Mouse (Mus musculus): ENCODE measurements around the gene Fcgrt. TPM values are rescaled to one million over a fixed set of nuclear protein-coding genes. Genes with fewer than 3 reads are reported as not detected.
A peak's percentile ranks its signal among the peaks of the same experiment; 100 is the strongest.

Fcgrt gene
- polyA plus RNA-seq, 1 experiment = 144 TPM

DNA sequence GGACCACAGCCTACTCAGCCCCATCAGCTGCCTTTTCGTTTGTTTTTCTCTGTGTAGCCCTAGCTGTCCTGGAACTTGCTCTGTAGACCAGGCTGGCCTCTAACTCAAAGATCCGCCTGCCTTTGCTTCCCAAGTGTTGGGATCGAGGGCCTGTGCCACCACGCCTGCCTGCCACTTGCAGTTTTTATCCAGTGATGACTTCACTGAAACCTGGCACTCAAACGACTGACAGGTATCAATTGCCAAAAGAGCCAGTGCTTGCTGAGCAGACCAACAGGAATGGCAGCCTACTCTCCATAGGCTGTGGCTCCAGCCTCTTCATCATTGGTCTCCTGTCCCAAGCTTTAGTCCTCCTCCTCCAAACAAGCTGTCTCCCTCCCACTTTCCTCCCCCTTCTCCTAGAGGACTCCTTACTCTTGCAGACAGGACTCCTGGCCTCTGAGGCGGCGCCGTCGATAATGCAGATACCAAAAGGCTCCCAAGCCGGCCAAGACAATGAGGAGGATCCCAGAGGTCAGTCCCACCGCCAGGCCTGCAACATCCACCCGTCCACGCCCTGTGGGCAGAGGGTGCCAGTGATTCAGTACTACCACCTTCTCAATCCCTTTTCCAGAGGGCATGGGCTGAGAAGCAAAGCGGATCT lies 47.2 kb downstream of the Fcgrt start:
- DNase-seq (ENCODE audit: low spot score) = no peak

DNA sequence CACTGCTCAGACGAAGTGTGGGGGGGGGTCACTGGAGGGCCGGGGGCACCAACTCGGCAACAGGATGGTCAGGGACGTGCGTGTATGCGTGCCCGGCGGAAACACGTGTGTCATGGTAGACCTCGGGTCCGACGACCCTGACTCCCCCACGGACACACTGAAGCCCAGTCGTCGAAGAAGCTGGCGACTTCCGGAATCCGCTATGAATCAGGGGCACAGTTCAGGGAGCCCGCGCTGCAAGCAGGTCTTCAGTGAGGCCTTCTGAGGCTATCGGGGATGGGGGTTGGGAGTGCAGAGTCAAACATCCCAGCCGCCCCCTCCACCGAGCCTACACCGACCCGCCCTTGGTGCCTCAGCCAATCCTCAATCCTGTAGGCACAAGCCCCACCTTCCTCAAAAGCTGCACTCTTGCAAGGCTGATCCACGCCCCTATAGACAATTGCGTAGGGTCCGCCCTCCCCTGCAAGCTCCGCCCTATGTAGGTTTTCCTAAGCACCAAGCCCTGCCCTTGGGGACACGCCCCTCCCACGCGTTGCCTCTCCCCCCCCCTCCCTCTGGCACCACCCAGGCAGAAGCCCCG lies 49.6 kb downstream of the Fcgrt start:
- DNase-seq (ENCODE audit: low spot score) = peak; percentile 75

DNA sequence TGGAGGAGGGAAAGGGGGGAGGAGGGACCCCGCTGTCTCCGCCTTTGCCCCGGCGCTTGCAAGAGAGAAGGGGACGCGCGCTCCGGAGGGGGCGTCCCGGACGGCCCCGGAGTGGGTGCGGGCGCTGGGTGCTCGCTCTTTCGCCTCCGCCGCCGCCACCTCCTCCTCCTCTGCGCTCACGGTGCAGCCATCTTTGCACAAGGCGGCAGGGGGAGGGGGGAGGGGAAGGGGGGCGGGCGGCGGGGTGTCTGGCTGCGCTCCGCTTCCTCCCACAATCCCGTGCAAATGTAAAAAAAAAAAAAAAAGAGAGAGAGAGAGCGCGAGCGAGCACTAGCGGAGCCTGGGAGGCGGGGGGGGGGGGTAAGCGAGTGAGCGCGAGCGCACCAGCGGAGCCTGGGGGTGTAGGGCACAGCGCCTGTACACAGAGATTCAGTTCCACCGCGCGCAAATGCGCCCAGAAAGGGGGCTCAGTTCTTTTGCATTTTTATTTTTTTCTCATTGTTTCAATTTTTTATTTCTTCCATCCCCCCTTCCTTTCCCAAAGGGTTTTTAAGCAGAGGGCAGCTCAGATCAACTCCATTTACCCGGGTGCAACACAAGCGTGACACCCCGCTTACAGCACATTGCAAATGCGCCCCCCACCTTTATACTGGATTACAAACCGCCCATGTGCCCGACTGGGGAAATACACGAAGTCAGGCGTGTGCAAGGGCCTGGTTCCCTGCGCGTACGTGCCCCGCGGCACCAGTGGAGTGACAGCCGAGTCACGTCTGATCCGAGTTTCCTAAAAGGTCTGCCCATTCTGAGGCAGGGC lies 50.3 kb downstream of the Fcgrt start:
- DNase-seq (ENCODE audit: low spot score) = peak; percentile 77

DNA sequence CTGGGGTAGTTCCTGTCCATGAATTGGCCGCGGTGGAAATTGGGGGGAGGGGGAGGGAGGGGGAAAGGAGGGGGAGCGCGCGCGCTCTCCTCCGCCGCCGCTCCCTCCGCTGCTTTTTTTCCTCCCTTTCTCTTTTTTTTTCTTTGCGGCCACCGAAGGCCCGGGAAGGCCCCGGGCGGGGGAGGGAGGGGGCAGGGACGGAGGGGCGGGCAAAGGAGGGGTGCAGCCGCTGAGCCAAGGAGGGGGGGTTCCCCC lies 50.9 kb downstream of the Fcgrt start, which contains the start of gene Prr12:
Gene Prr12 (minus strand): TSS at position 20 of the 255 bp plus-strand sequence.
- no peak for DNase-seq (ENCODE audit: low spot score)

DNA sequence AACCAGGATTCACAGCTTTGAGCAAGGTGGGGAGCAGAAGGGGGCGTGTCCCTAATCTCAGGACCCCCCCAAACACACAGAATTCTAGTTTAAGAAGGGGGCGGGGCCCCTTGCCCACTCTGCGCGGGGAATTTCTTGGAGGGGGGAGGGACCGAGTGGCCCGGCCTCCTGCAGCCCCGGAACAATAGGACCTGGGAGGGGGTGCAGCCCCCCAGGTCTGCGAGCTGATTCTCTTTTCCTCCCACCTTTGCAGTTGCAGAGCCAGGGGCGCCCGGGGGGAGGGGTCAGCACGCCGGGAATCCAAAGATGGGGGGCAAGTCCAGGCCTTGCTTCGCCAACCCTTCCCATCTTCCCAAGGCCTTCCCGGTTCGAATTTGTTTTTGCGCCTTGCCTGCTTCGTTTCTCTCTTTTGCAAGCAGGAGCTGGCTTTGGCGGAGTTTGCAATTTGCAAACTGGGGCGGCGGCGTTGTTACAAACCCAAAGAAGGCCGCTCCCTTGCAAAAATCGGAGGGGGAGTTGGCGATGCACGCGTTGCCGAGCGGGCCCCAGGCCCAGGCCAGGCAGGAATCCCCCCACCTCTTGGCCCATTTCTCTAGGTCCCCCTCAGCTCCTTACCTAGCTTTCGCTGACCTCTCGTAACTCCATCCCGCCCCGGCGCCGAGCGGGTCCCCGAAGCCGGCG lies 51.3 kb downstream of the Fcgrt start:
- peak; percentile 52 for DNase-seq (ENCODE audit: low spot score)

DNA sequence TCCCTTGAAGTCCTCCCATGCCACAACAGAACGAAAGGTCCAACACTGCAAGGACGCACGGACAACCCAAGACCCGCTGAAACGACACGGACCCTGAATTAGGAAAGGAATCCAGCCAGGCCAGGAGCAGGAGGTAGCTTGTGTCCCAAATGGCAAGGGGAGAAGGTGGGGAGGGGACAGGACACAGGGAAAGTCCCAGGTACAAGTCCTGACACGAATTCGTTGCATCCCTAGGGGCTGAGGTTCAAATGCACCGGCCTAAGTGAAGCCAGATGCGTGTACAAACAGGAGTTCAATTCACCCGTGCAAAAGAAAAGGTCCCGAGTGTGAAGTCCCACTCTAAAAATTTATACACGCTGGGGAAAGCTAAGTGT lies 52.1 kb downstream of the Fcgrt start:
- no peak for DNase-seq (ENCODE audit: low spot score)

DNA sequence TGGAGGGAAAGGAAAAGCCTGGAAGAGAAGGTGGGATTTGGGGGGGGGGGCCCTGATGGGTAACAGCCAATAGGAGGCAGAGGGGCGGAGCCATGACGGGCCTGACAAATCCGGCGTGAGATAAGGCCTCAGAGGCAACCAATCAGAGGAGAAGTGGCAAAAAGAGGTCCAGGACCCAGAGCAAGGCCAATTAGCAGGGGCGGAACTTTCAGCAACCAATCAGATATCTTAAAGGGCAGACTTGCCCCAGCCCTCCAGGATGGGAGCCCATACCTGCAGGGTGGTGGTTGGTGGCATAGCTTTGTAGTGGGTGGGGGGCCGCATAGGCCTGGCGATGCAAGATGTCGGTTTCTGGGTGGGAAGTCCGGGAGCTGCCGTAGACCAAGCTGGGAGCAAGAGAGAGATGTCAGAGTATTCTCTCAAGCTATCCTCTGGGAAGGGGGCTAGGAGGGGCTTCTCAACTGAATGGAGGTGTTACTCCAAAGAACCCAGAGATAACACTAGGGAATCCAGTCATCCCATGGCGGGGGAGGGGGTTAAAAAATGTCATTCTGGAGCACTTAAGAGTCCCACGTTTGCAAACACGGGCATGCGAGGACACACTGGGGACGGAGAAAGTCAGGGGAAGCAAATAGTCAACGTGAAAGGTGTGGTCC lies 52.6 kb downstream of the Fcgrt start:
- DNase-seq (ENCODE audit: low spot score) = no peak

DNA sequence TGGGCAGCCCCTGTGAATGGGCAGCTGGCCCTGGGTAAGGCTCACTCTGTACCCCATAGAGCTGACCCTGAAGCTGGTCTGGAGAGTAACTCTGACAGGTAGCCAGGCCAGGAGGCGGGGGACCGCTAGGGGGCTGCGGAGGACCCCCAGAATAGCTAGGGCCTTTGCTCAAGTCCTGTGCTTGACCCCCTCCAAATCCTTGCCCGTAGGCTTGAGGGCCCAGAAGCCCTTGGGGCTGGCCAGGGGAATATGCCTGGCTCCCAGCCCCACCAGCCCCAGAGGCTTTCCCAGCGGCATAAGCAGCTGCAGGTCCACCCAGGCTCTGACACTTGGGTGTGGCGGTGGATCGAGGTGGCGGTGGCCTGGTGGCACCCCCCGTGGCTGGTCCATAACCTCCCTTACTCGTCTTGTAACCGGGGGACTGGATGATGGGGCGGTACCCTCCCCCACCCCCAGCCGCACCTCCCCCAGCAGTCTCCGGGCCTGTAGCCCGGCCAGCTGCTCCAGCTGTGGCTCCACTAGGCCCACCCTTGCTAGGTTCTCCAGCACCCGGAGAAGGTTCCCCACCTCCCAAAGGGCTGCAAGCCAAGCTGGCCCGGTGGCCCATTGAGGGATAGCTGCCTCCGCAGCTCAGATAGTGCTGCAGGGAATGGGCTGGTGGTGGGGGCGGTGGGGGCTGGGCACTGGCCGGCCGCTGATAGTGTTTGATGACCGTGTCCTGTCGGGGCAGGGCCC lies 54.6 kb downstream of the Fcgrt start:
- DNase-seq (ENCODE audit: low spot score) = no peak

DNA sequence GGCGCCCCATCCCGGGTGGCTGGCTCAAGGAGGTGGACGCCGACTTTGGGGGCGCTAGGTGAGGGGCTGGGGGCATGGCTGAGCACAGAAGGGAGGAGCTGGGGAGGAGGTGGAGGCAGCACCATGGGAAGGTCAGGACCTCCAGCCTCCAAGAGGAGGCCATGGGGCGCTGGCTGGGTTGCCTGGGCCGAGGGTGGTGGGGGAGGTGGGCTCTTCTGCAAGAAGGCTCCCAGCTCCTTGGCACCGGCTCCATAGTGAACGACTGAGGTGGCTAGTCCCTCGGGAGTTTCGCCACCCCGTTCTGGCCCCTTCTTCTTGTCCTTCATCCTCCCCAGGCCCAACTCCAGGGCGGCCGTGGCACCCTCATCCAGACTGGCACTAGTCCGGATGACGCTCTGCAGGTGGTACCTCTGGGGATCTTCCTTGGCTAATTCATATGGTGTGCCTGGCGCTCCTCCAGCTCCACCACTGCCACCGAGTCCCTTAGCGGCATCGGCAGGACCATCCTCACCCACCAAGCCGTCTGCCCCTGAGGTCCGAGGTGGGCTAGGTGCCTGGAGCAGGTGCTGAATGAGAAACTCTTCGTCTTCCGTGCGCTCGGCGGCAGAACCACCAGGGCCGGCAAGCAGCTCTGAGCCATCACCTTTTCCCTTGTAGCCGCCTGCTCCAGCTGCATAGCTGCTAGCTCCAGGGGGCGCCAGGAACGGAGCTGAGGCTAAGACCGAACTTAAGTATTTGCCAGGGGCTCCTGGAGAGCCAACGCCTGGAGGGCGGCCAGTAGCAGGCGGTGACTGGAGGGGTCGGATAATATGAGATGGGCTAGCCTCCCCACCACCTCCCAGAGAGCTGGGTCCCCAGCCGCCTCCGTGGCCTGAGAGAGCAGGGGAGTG lies 55.4 kb downstream of the Fcgrt start:
- DNase-seq (ENCODE audit: low spot score) = no peak

DNA sequence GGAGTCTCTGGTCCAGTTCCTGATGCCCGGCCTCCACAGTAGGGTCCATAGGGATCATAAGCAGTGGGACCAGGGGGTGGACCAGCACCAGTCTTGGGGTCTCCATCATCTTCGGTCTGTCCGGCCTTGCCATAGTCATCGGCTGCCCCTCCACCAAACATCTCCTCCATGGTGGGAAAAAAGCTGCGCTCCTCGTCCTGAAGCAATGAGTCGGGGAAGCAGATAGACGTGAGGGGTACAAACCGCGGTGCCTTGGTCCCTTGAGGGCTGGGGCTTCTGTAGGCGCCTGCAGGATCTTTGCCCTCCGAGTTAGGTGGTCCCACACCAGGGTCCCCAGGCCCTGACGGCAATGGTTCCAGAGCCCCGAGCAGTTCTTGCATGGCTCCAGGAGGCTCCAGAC lies 56.2 kb downstream of the Fcgrt start:
- no peak for DNase-seq (ENCODE audit: low spot score)

DNA sequence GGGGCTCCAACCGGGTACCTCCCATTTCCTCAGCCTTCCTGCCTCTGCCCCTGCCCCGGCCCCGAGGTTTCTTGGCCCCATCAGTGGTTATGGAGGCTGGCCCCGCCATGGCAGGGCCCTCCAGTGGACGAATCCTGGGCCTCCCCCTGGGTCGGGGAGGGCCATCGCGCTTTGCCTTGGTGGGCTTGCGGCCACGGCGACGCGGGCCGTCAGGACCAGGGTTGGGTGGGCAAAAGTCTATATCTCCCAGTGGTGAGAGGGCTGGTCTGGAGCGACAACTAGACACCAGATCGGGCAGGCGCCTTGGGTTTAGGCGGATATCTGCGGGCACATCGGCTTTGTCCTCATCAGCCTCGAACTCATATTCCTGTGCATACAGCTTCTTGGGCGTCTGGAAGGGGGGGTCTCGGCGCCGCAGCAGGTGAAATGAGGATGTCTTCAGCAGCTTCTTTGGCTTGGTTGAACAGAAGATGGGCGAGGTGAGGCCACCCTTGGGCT lies 56.7 kb downstream of the Fcgrt start:
- DNase-seq (ENCODE audit: low spot score) = no peak

DNA sequence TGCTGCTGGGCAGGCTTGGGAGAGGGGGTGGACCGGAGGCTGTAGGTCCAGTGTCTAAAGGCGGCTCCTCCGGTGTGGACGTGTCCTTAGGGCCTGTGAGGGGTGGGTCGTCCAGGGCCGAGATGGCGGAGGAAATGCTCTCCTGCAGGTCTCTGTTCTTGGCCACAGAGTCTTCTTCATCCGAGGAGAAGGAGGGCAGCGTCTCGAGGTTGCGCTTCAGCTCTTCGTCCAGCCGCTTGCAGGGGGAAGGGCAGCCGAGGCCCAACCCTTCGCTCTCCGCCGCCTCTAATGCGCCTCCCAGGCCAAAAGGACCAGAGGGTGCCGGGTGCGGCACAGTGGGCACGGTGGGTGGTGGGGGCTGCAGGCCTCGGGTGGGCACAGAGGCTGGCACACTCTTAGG lies 57.9 kb downstream of the Fcgrt start:
- DNase-seq (ENCODE audit: low spot score) = no peak

DNA sequence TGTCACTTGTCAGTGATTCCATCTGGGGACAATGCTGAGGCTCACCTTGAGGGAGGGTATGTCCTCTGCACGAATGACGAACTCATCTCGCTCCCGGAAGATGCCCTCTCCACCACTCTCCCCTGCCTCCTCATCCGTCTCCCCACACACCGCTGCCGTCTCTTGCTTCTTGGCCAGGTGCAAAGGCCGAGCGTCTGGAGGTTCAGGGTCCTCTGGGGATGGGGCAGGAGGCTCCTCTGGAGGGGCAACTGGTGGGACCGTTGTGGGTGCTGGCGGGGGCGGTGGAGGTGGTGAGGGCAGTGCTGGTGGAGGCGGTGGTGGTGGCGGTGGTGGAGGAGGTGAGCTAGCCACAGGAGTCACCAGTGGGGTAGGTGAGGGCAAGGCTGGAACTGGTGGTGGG lies 60.3 kb downstream of the Fcgrt start:
- DNase-seq (ENCODE audit: low spot score) = no peak

Other genes starting within 250 kb of the Fcgrt start
- 23.4 and 24.1 TPM in 2 replicates for gene Pnkp, start 246.7 kb downstream of the Fcgrt start, polyA plus RNA-seq (2012; rRNA removed)
- gene Ptov1, start 234.1 kb downstream of the Fcgrt start, polyA plus RNA-seq (2012; rRNA removed) = 176 and 195 TPM in 2 replicates
- 57.8 and 66.1 TPM in 2 replicates for gene Med25, start 211.1 kb downstream of the Fcgrt start, polyA plus RNA-seq (2012; rRNA removed)
- 47.7 and 53.9 TPM in 2 replicates for gene Fuz, start 207.8 kb downstream of the Fcgrt start, polyA plus RNA-seq (2012; rRNA removed)
- gene Ap2a1, start 174.4 kb downstream of the Fcgrt start, polyA plus RNA-seq (2012; rRNA removed) = 74.2 and 77.7 TPM in 2 replicates
- gene Tsks, start 160.6 kb downstream of the Fcgrt start, polyA plus RNA-seq (2012; rRNA removed) = 0.03 and 0.08 TPM in 2 replicates
- 26.1 and 26.8 TPM in 2 replicates for gene Cpt1c, start 129.0 kb downstream of the Fcgrt start, polyA plus RNA-seq (2012; rRNA removed)
- gene Prmt1, start 117.3 kb downstream of the Fcgrt start, polyA plus RNA-seq (2012; rRNA removed) = 183 and 244 TPM in 2 replicates
- gene Irf3, start 106.2 kb downstream of the Fcgrt start, polyA plus RNA-seq (2012; rRNA removed) = 133 and 171 TPM in 2 replicates
- 28.6 and 34.8 TPM in 2 replicates for gene Bcl2l12, start 105.1 kb downstream of the Fcgrt start, polyA plus RNA-seq (2012; rRNA removed)
- 58.4 and 63.5 TPM in 2 replicates for gene Scaf1, start 87.5 kb downstream of the Fcgrt start, polyA plus RNA-seq (2012; rRNA removed)
- 383 and 414 TPM in 2 replicates for gene Rras, start 85.9 kb downstream of the Fcgrt start, polyA plus RNA-seq (2012; rRNA removed)
- gene Prr12, start 51.0 kb downstream of the Fcgrt start, polyA plus RNA-seq (2012; rRNA removed) = 5.1 and 18.2 TPM in 2 replicates
- gene Nosip, start 41.4 kb downstream of the Fcgrt start, polyA plus RNA-seq (2012; rRNA removed) = 59.9 and 69.6 TPM in 2 replicates
- gene Prrg2, start 41.2 kb downstream of the Fcgrt start, polyA plus RNA-seq (2012; rRNA removed) = 37.6 and 46.5 TPM in 2 replicates
- gene Rcn3, start 11.6 kb downstream of the Fcgrt start, polyA plus RNA-seq (2012; rRNA removed) = 277 and 317 TPM in 2 replicates
- gene Rps11, start 20.6 kb upstream of the Fcgrt start, polyA plus RNA-seq (2012; rRNA removed) = 903 and 1,312 TPM in 2 replicates
- gene Rpl13a, start 24.9 kb upstream of the Fcgrt start, polyA plus RNA-seq (2012; rRNA removed) = 3,442 and 3,633 TPM in 2 replicates
- gene Gm45713, start 32.4 kb upstream of the Fcgrt start, polyA plus RNA-seq (2012; rRNA removed) = 0.28 and 0.44 TPM in 2 replicates
- gene Flt3l, start 32.6 kb upstream of the Fcgrt start, polyA plus RNA-seq (2012; rRNA removed) = 74.5 and 83.1 TPM in 2 replicates
- 48.3 and 58.3 TPM in 2 replicates for gene Pih1d1, start 50.5 kb upstream of the Fcgrt start, polyA plus RNA-seq (2012; rRNA removed)
- 27.7 and 30.9 TPM in 2 replicates for gene Aldh16a1, start 50.7 kb upstream of the Fcgrt start, polyA plus RNA-seq (2012; rRNA removed)
- gene Slc17a7, start 60.1 kb upstream of the Fcgrt start, polyA plus RNA-seq (2012; rRNA removed) = 0.03 and 0.04 TPM in 2 replicates
- 0.03 TPM in 1 of 2 replicates, not detected in the other for gene Gfy, start 75.7 kb upstream of the Fcgrt start, polyA plus RNA-seq (2012; rRNA removed)
- not detected in 2 replicates for gene Pth2, start 77.1 kb upstream of the Fcgrt start, polyA plus RNA-seq (2012; rRNA removed)
- gene Ccdc155, start 101.0 kb upstream of the Fcgrt start, polyA plus RNA-seq (2012; rRNA removed) = 0.12 and 0.15 TPM in 2 replicates
- 5.1 and 7.5 TPM in 2 replicates for gene Dkkl1, start 108.3 kb upstream of the Fcgrt start, polyA plus RNA-seq (2012; rRNA removed)
- 29.1 and 29.2 TPM in 2 replicates for gene Tead2, start 111.9 kb upstream of the Fcgrt start, polyA plus RNA-seq (2012; rRNA removed)
- gene Cd37, start 135.3 kb upstream of the Fcgrt start, polyA plus RNA-seq (2012; rRNA removed) = 12.3 and 15.1 TPM in 2 replicates
- not detected in 2 replicates for gene Slc6a16, start 137.2 kb upstream of the Fcgrt start, polyA plus RNA-seq (2012; rRNA removed)
- gene Slc6a21, start 173.7 kb upstream of the Fcgrt start, polyA plus RNA-seq (2012; rRNA removed) = not detected in 2 replicates
- 33.6 and 39.8 TPM in 2 replicates for gene Trpm4, start 229.9 kb upstream of the Fcgrt start, polyA plus RNA-seq (2012; rRNA removed)
- 0.59 and 1.1 TPM in 2 replicates for gene Hrc, start 231.4 kb upstream of the Fcgrt start, polyA plus RNA-seq (2012; rRNA removed)

Data from urinary bladder, adult 2 months (tissue).